Mouse (Mus musculus): Measurements from ENCODE around the gene Gm10053. TPM values are rescaled to one million over a fixed set of nuclear protein-coding genes. Genes with fewer than 3 reads are reported as not detected.
"Not testable (repeated sequence)": the region's sequence is repeated elsewhere in the genome, so short reads cannot be mapped to it uniquely, and the experiment has no call there.

The Gm10053 gene
- 1,000 to 10,000 TPM; 1,047 to 1,076 TPM for total RNA-seq (2021)
- long read RNA-seq, experiment 1, transcript Gm10053-201 (1 exons, 946 nt): major isoform, 15 of 15 reads
- long read RNA-seq, experiment 1, partial matches to known transcripts: 0 of 15 reads
- long read RNA-seq, experiment 1, other reads (novel, unspliced or antisense): 0 of 15 reads
- long read RNA-seq, experiment 2, transcript Gm10053-201 (1 exons, 946 nt): major isoform, 14 of 14 reads
- long read RNA-seq, experiment 2, partial matches to known transcripts: 0 of 14 reads
- long read RNA-seq, experiment 2, other reads (novel, unspliced or antisense): 0 of 14 reads

GRCm38 (mm10) chr19:24875129-24875870, at the start of gene Gm10053:
Gene Gm10053 (plus strand): TSS chr19:24875686.
- not testable (repeated sequence) for DNase-seq

- no peak for DNase-seq
Measured at GRCm38 (mm10) chr19:24842080-24842479, 33.4 kb upstream of the Gm10053 start.

- DNase-seq: no peak
Measured at GRCm38 (mm10) chr19:24845007-24845546, 30.4 kb upstream of the Gm10053 start.

- DNase-seq: no peak
Measured at GRCm38 (mm10) chr19:24848345-24848744, 27.1 kb upstream of the Gm10053 start.

GRCm38 (mm10) chr19:24848844-24849243, 26.6 kb upstream of the Gm10053 start:
- peak in 1 of 2 experiments; percentile 22 for DNase-seq

GRCm38 (mm10) chr19:24851456-24852315, 23.8 kb upstream of the Gm10053 start:
- peak; percentile 66 to 71 for DNase-seq

GRCm38 (mm10) chr19:24861276-24861611, 14.2 kb upstream of the Gm10053 start:
- DNase-seq: no peak

GRCm38 (mm10) chr19:24861612-24862451, 13.7 kb upstream of the Gm10053 start, which contains the start of gene Pgm5:
Gene Pgm5 (minus strand): TSS chr19:24861855.
- peak; percentile 67 to 73 for DNase-seq

- DNase-seq: no peak
Measured at GRCm38 (mm10) chr19:24865436-24865835, 10.1 kb upstream of the Gm10053 start.

- peak; percentile 53 to 90 for DNase-seq
Measured at GRCm38 (mm10) chr19:24871037-24871635, 4.3 kb upstream of the Gm10053 start.

- DNase-seq: peak; percentile 48 to 52
Measured at GRCm38 (mm10) chr19:24873873-24874272, 1.6 kb upstream of the Gm10053 start.

- DNase-seq: no peak
Measured at GRCm38 (mm10) chr19:24881237-24881636, 5.8 kb downstream of the Gm10053 start.

GRCm38 (mm10) chr19:24885504-24885903, 10.0 kb downstream of the Gm10053 start:
- peak; percentile 39 to 73 for DNase-seq

- DNase-seq: no peak
Measured at GRCm38 (mm10) chr19:24886888-24887287, 11.4 kb downstream of the Gm10053 start.

- no peak for DNase-seq
Measured at GRCm38 (mm10) chr19:24896536-24896935, 21.1 kb downstream of the Gm10053 start.

GRCm38 (mm10) chr19:24897006-24897895, 21.8 kb downstream of the Gm10053 start:
- no peak for DNase-seq

GRCm38 (mm10) chr19:24897896-24898736, 22.6 kb downstream of the Gm10053 start:
- peak in 1 of 2 experiments; percentile 23 for DNase-seq

GRCm38 (mm10) chr19:24898737-24899577, 23.5 kb downstream of the Gm10053 start:
- DNase-seq: peak in 1 of 2 experiments; percentile 32

Measured in heart, adult 18-20 months (tissue).